Mouse (Mus musculus): ENCODE measurements around the gene Dicer1. TPM values are rescaled to one million over a fixed set of nuclear protein-coding genes. Genes with fewer than 3 reads are reported as not detected.
A peak's percentile ranks its signal among the peaks of the same experiment; 100 is the strongest.

The Dicer1 gene
- polyA plus RNA-seq, 1 experiment: 20.3 TPM

DNA sequence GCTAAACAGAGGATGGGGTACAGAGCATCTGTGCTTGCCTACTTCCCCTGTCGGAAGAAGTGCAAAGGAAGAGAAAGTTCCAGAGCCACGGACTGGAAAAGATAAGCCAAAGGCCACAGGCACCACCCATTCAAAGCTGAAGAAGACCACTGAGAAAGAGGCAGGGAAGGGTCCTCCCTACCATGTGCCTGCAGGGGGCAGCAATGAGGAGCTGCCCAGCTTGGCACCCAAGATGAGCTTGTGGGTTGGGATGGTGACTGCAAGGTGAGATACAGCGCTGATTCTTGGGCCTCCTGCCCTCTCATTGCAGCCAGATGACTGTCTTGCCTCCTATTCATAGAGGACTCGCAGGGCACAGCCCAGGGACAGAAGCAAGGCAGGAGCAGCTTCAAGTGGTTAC is 15.4 kb upstream of the Dicer1 start:
- TF ChIP-seq CTCF (IDR thresholded peaks at IDR 0.05; ENCODE audit: extremely low read depth, insufficient read depth, low read length): peak; percentile 18; the same call in 1 of the 2 replicates
- no peak for TF ChIP-seq POLR2A (IDR thresholded peaks at IDR 0.05; ENCODE audit: extremely low read depth, insufficient read depth, low read length)
- H3K27ac ChIP-seq (ENCODE audit: insufficient read depth, low read length): no peak overlapping the region
- no peaks in the 10 kb centered on the region for H3K4me1 ChIP-seq (ENCODE audit: control insufficient read depth, insufficient read depth, low read length)
- no peak overlapping the region for H3K4me3 ChIP-seq (ENCODE audit: insufficient read depth, low read length)

DNA sequence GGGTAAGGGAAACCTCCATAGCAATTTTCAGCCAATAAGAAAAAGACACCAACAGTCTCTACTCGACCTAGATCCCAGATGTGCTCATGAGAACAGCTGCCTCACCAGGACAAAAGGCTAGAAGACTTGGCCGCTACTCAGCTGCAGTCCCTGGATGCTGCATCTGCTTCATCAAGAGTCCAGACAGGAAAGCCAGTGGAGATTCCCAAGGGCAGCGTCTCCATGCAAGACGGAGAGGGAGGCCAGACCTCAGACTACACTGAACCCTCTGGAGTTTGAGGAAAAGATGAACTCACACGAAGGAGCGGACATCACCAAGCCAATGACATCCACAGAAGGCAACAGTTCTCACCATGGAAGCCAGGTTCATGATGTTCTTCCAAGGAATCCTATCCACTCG is 14.0 kb upstream of the Dicer1 start:
- TF ChIP-seq CTCF (IDR thresholded peaks at IDR 0.05; ENCODE audit: extremely low read depth, insufficient read depth, low read length): no peak
- TF ChIP-seq POLR2A (IDR thresholded peaks at IDR 0.05; ENCODE audit: extremely low read depth, insufficient read depth, low read length): no peak
- Histone ChIP-seq H3K4me1 (ENCODE audit: control insufficient read depth, insufficient read depth, low read length) (no peaks in the 10 kb centered on the region), H3K4me3 (ENCODE audit: insufficient read depth, low read length) (no peak overlapping the region), H3K27ac (ENCODE audit: insufficient read depth, low read length) (no peak overlapping the region)

DNA sequence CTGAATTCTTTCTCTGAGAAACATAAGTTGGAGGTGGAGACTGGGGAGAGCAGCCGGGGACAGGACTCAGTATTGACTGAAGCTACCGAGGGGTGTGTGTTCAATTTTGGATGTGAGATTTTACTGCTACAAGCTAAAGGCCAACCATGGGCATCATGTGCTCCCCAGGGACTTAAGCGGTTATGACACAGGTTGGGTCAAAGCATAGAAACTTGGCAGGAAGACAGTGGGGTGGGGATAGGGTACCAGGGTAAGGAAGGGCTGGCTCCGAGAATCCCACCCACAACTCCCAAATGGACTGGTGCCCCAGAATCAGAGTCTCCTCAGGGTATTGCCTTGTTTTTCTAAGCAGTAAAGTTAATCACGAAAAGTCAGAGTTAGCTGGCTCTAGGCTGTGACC is 13.4 kb upstream of the Dicer1 start:
- Histone ChIP-seq H3K4me1 (ENCODE audit: control insufficient read depth, insufficient read depth, low read length) (no peaks in the 10 kb centered on the region), H3K27ac (ENCODE audit: insufficient read depth, low read length) (no peak overlapping the region), H3K4me3 (ENCODE audit: insufficient read depth, low read length) (no peak overlapping the region)
- TF ChIP-seq POLR2A (IDR thresholded peaks at IDR 0.05; ENCODE audit: extremely low read depth, insufficient read depth, low read length): no peak
- TF ChIP-seq CTCF (IDR thresholded peaks at IDR 0.05; ENCODE audit: extremely low read depth, insufficient read depth, low read length): no peak

DNA sequence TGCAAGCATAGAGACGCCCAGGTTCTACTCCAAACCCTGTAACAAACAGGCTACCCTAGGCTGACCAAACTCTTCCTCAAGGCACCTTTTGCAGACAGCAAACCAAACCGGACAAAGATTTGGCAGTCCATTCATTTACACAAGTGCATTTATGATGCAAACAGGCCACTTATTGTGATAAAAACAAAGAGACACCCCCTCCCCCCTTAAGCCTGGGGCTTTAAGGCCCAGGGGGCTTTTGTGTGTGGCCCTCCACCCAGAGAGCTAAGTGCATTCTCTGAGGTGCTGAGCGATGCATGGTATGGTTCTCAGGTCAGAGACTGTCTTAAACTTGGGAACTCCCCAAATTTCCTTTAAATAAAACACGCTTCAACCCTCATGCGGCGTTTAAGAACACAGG is 12.2 kb upstream of the Dicer1 start:
- TF ChIP-seq POLR2A (IDR thresholded peaks at IDR 0.05; ENCODE audit: extremely low read depth, insufficient read depth, low read length) (no peak), CTCF (IDR thresholded peaks at IDR 0.05; ENCODE audit: extremely low read depth, insufficient read depth, low read length) (no peak)
- Histone ChIP-seq H3K4me1 (ENCODE audit: control insufficient read depth, insufficient read depth, low read length) (no peaks in the 10 kb centered on the region), H3K27ac (ENCODE audit: insufficient read depth, low read length) (no peak overlapping the region), H3K4me3 (ENCODE audit: insufficient read depth, low read length) (no peak overlapping the region)

DNA sequence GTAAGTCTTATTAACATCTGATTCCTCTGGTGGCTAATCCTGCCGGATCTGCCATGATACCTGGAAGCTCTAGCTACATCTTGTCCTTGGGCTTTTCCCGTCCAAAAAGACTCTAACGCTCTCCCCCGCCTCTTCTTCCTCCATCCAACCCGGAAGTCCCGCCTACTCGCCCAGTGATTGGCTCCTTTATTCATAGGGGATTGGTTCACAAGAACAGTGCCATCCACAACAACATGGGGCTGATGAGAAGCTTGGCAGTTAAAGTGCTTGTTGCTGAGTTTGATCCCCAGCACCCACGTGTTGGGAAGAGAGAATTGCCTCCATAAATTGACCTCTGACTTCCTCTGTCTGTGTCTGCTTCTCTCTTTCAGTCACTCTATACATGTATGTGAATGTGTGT is 9.7 kb upstream of the Dicer1 start:
- Histone ChIP-seq H3K4me3 (ENCODE audit: insufficient read depth, low read length) (no peak overlapping the region), H3K27ac (ENCODE audit: insufficient read depth, low read length) (no peak overlapping the region), H3K4me1 (ENCODE audit: control insufficient read depth, insufficient read depth, low read length) (no peaks in the 10 kb centered on the region)
- TF ChIP-seq CTCF (IDR thresholded peaks at IDR 0.05; ENCODE audit: extremely low read depth, insufficient read depth, low read length) (no peak), POLR2A (IDR thresholded peaks at IDR 0.05; ENCODE audit: extremely low read depth, insufficient read depth, low read length) (no peak)

DNA sequence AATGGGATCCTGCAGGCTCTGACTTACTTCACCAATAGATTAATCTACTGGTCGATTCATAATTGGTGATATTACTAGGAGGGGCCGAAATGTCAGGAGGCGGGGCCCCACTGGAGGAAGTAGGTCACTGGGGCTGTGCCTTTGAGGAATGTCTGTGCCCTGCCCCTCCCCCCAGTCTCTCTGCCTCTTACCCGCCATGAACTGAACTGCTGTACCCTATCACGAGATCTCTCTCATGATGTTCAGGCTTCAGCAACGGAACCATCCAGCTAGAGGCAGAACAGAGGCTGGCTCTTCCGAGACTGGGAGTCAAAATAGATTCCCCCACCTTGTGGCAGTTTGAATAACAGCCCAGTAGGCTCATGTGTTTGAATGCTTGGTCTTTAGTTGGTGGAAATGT is 6.3 kb upstream of the Dicer1 start:
- H3K27ac ChIP-seq (ENCODE audit: insufficient read depth, low read length): no peak overlapping the region
- no peak for TF ChIP-seq CTCF (IDR thresholded peaks at IDR 0.05; ENCODE audit: extremely low read depth, insufficient read depth, low read length)
- no peak for TF ChIP-seq POLR2A (IDR thresholded peaks at IDR 0.05; ENCODE audit: extremely low read depth, insufficient read depth, low read length)

DNA sequence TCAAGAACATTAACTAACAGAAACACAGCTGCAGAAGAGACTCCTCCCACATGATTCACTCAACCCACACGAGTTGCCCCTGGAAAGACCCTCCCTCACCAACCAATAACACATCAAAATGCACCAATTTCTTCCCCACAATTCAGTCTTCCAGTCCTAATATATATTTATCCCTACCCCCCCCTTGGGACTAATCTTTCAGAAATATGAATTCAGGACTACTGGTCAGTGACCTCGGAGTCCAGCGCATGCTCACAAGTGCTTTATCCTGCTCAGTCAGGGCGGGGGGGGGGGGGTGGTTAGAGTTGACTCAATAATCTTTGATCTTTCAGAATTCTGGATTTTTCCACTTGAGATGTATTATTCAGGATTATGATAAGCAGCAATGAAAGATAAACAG is 1.9 kb upstream of the Dicer1 start:
- H3K27ac ChIP-seq (ENCODE audit: insufficient read depth, low read length): no peak overlapping the region
- TF ChIP-seq POLR2A (IDR thresholded peaks at IDR 0.05; ENCODE audit: extremely low read depth, insufficient read depth, low read length) (no peak), CTCF (IDR thresholded peaks at IDR 0.05; ENCODE audit: extremely low read depth, insufficient read depth, low read length) (no peak)
- peaks cover 9% of the 10 kb centered on the region for H3K4me1 ChIP-seq (ENCODE audit: control insufficient read depth, insufficient read depth, low read length)
- H3K4me3 ChIP-seq (ENCODE audit: insufficient read depth, low read length): no peak overlapping the region

More for the DNA sequence above, 6.3 kb upstream of the Dicer1 start:
- H3K4me3 ChIP-seq (ENCODE audit: insufficient read depth, low read length): no peak overlapping the region
- no peaks in the 10 kb centered on the region for H3K4me1 ChIP-seq (ENCODE audit: control insufficient read depth, insufficient read depth, low read length)

DNA sequence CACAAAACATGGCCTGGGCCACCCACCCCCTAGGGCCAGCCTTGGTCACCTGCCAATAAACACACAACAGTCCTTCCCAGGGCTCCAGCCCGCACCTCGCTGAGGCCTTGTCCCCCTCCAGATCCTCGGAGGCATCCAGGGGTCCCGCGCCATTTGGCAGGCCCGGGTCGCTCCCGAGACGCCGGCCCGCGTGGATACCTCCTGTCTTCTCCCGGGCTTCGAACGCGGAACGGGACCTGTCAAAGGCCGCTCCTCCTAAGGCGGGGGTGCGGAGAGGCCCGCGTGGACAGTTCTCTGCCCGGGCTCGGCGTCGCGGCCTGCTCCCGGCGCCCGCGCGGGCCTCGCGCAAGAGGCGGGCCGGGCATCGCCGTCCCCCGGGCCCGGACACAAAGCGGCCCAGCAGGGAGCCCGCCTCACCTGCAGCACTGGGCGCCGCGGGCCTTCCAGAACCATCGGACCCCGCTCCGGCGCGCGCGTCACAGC is 380 bp downstream of the Dicer1 start:
- no peak for TF ChIP-seq POLR2A (IDR thresholded peaks at IDR 0.05; ENCODE audit: extremely low read depth, insufficient read depth, low read length)
- no peak for TF ChIP-seq CTCF (IDR thresholded peaks at IDR 0.05; ENCODE audit: extremely low read depth, insufficient read depth, low read length)
- H3K4me3 ChIP-seq (ENCODE audit: insufficient read depth, low read length): peak overlapping the region; percentile 98
- H3K4me1 ChIP-seq (ENCODE audit: control insufficient read depth, insufficient read depth, low read length): peaks cover 9% of the 10 kb centered on the region
- H3K27ac ChIP-seq (ENCODE audit: insufficient read depth, low read length): peak overlapping the region; percentile 76

DNA sequence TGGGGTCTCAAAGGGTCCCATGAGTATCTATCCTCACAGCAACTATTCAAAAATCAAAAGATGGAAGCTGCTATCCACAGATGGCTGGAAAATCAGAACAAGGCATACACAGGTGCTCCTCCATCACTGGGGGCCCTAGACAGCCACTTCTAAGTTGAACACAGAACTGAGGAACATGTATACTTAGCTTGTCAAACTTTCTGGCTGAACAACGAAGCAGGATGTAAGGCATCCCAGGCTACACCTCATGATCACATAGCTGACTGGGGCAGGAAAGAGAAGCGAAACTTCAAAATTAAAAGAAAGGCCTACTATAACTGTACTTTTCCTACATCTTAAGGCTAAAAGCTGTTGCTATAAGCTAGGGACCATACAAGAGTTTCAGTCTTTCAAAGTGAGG is 2.8 kb downstream of the Dicer1 start:
- no peak for TF ChIP-seq CTCF (IDR thresholded peaks at IDR 0.05; ENCODE audit: extremely low read depth, insufficient read depth, low read length)
- TF ChIP-seq POLR2A (IDR thresholded peaks at IDR 0.05; ENCODE audit: extremely low read depth, insufficient read depth, low read length): no peak
- H3K27ac ChIP-seq (ENCODE audit: insufficient read depth, low read length): no peak overlapping the region
- peaks cover 10% of the 10 kb centered on the region for H3K4me1 ChIP-seq (ENCODE audit: control insufficient read depth, insufficient read depth, low read length)
- H3K4me3 ChIP-seq (ENCODE audit: insufficient read depth, low read length): no peak overlapping the region

DNA sequence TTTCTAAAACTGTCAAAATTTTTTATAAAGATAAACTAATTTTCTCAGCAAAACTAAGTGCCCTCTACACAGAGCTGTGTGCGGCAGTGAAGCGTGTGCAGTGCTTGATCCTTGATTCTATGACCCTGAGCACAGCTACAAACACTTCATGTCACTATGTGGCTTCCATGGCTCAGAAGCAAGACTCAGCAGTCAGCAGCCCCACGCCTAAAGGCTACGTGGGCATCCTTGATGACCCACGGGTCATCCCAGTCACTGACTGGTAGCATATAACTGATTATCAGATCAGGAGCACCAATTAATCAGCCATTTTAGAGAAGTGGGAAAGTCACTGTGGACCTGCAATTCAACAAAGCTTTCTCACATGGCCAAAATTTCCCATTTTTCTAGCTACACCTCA is 4.5 kb downstream of the Dicer1 start:
- H3K4me1 ChIP-seq (ENCODE audit: control insufficient read depth, insufficient read depth, low read length): peaks cover 14% of the 10 kb centered on the region
- no peak overlapping the region for H3K27ac ChIP-seq (ENCODE audit: insufficient read depth, low read length)
- H3K4me3 ChIP-seq (ENCODE audit: insufficient read depth, low read length): no peak overlapping the region
- TF ChIP-seq CTCF (IDR thresholded peaks at IDR 0.05; ENCODE audit: extremely low read depth, insufficient read depth, low read length): no peak

DNA sequence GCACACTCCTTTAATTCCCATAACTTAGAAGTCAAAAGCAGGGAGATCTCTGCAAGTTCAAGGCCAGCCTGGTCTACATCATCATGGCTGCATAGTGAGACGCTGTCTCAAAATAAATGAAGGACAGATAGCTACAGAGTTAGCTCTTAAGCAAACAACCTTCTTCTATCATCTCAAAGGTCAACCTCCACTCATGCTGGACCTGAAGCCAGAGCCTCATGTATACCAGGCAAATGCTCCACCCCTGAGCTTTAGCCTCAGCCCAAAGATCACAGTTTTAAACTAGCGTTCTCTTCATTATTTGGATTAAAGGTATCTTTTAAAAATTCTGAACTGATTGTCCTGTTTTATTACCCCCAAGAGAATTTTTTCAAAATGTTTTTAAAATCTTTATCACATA is 5.2 kb downstream of the Dicer1 start:
- Histone ChIP-seq H3K4me1 (ENCODE audit: control insufficient read depth, insufficient read depth, low read length) (peaks cover 14% of the 10 kb centered on the region), H3K4me3 (ENCODE audit: insufficient read depth, low read length) (no peak overlapping the region), H3K27ac (ENCODE audit: insufficient read depth, low read length) (no peak overlapping the region)
- no peak for TF ChIP-seq POLR2A (IDR thresholded peaks at IDR 0.05; ENCODE audit: extremely low read depth, insufficient read depth, low read length)
- TF ChIP-seq CTCF (IDR thresholded peaks at IDR 0.05; ENCODE audit: extremely low read depth, insufficient read depth, low read length): no peak

Data from cortical plate, adult 2 months (tissue).